Mouse (Mus musculus) adrenal gland, adult 18-20 months (tissue): ENCODE results near the gene Tcf20. TPM values are rescaled to one million over a fixed set of nuclear protein-coding genes. Genes with fewer than 3 reads are reported as not detected.

Source experiments
- DNase-seq, 2 experiments: peaks; one replicate each; pipeline ENCODE4 v3.0.0; 2021 to 2022; ENCODE audit warnings: low spot score in 2 of 2
- total RNA-seq, 2 experiments: library from RNA; stranded (reverse); gene quantifications; 1 replicate in 1 of 2; 2 replicates in 1 of 2; pipeline ENCODE4 v1.2.3; 2021

Tcf20 gene
- total RNA-seq, 2 experiments from 2014 or later, result 84.4 to 91.1 TPM

GRCm38 (mm10) chr15:82928023-82928422 lies 59.6 kb downstream of the Tcf20 start:
- DNase-seq, result no peak

- no peak for DNase-seq
Observed at GRCm38 (mm10) chr15:82927057-82927456, 60.6 kb downstream of the Tcf20 start.

- no peak for DNase-seq
Observed at GRCm38 (mm10) chr15:82924679-82925425, 62.8 kb downstream of the Tcf20 start.

- no peak for DNase-seq
Observed at GRCm38 (mm10) chr15:82923531-82923930, 64.1 kb downstream of the Tcf20 start.

- no peak for DNase-seq
Observed at GRCm38 (mm10) chr15:82922755-82923154, 64.9 kb downstream of the Tcf20 start.

- DNase-seq, result peak; percentile 85 to 89
Observed at GRCm38 (mm10) chr15:82922052-82922451, 65.6 kb downstream of the Tcf20 start.

- DNase-seq, result no peak
Observed at GRCm38 (mm10) chr15:82921559-82921958, 66.1 kb downstream of the Tcf20 start.

GRCm38 (mm10) chr15:82920895-82921515 lies 66.7 kb downstream of the Tcf20 start:
- DNase-seq, result peak; percentile 48 to 61

- no peak for DNase-seq
Observed at GRCm38 (mm10) chr15:82917965-82918364, 69.7 kb downstream of the Tcf20 start.

- DNase-seq, result no peak
Observed at GRCm38 (mm10) chr15:82917207-82917844, 70.3 kb downstream of the Tcf20 start.

GRCm38 (mm10) chr15:82914455-82914854 lies 73.2 kb downstream of the Tcf20 start:
- DNase-seq, result no peak

- DNase-seq, result peak in 1 of 2 experiments; percentile 26
Observed at GRCm38 (mm10) chr15:82911965-82912337, 75.7 kb downstream of the Tcf20 start.

- no peak for DNase-seq
Observed at GRCm38 (mm10) chr15:82911001-82911964, 76.4 kb downstream of the Tcf20 start.

GRCm38 (mm10) chr15:82910596-82910995 lies 77.1 kb downstream of the Tcf20 start:
- DNase-seq, result no peak

GRCm38 (mm10) chr15:82909791-82910190 lies 77.9 kb downstream of the Tcf20 start:
- no peak for DNase-seq

GRCm38 (mm10) chr15:82908521-82908920 lies 79.2 kb downstream of the Tcf20 start:
- DNase-seq, result no peak

GRCm38 (mm10) chr15:82907306-82907705 lies 80.4 kb downstream of the Tcf20 start:
- no peak for DNase-seq

GRCm38 (mm10) chr15:82906574-82907061 lies 81.1 kb downstream of the Tcf20 start:
- no peak for DNase-seq

- no peak for DNase-seq
Observed at GRCm38 (mm10) chr15:82905431-82906395, 82.0 kb downstream of the Tcf20 start.

- DNase-seq, result no peak
Observed at GRCm38 (mm10) chr15:82904526-82904925, 83.1 kb downstream of the Tcf20 start.
